Comparison of ENCODE assay signal across 9 mouse cellular contexts in the genomic region with DNA sequence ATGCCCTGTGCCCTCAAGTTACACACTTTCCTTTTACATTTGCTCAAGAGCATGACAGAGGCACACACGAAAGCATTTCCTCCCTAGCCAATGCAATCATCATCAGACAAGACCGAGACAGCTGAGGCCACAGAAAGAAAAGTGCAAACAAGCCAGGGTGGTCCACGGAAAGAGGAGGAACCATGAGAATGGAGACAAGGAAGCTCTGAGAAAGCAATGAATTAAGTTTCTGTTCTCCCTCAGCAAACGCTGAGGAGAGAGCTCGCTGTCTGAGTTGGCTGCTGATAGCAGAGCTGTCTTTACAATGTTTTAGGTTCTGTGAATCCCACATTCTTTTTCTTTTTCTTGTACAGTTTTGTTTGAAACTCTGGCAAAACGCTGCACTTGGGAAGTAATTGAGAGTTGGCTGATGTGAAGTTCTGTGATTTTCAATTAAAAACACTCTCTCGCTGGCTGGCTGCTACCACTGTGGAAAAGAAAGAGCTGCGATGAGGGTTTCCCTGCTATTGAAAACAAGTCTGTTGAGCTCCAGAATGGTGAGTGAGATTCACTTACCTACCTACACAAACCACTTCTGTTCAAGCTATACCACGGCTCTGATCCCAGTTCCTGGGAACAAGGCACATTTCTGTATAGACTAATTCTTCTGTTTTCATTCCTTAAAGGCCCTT.
DNase-seq lines count a peak whose midpoint lies in the region; ATAC-seq lines count a peak whose summit lies in the region.
"Had no signal": no experiment of that assay in that cellular context is flagged by ENCODE, and none has a peak within 500 bp of the region (broad histone marks: within the 10 kb centered on the region; RNA-seq: fewer than 3 reads in every experiment).

No protein-coding gene starts in this region.

- no peaks in the 10 kb centered on the region for H3K9me3 ChIP-seq in kidney, embryonic 16.5 days (ENCODE audit: low read length)
- H3K9me3 ChIP-seq in hindbrain, embryonic 10.5 days: no peaks in the 10 kb centered on the region
- H3K9me3 ChIP-seq in midbrain, embryonic 13.5 days: no peaks in the 10 kb centered on the region

- no peak for DNase-seq in kidney, postnatal 4 days
- DNase-seq in embryo, embryonic 10.5 days (ENCODE audit: low spot score): peak; percentile 50
- no peak for DNase-seq in hindbrain, embryonic 10.5 days (ENCODE audit: low spot score)
- no peak for DNase-seq in c-Kit-positive CD71-positive TER-119-positive erythroid progenitor cells, embryonic 14.5 days (ENCODE audit: low spot score)
- DNase-seq in cerebellum, postnatal 25 days: no peak
- DNase-seq in adrenal gland, postnatal 36 days: no peak

- 0 out of 2 replicates have a peak overlapping the region, but pooled peaks have one; percentile 5 for H3K4me2 ChIP-seq in kidney, embryonic 16.5 days (replicated peaks; ENCODE audit: low read depth, low read length)
- no peak overlapping the region for H3K4me2 ChIP-seq in midbrain, embryonic 13.5 days (replicated peaks)

- no peak overlapping the region; the same call in 1 of the 2 replicates for H3K9ac ChIP-seq in kidney, embryonic 16.5 days (replicated peaks; ENCODE audit: low read length)
- H3K9ac ChIP-seq in midbrain, embryonic 13.5 days (replicated peaks): no peak overlapping the region

- peaks cover 30% of the 10 kb centered on the region for H3K4me1 ChIP-seq in kidney, embryonic 16.5 days (ENCODE audit: insufficient read depth, low read length)
- peaks cover 37% of the 10 kb centered on the region for H3K4me1 ChIP-seq in hindbrain, embryonic 10.5 days (replicated peaks)
- peaks cover 21% of the 10 kb centered on the region for H3K4me1 ChIP-seq in midbrain, embryonic 13.5 days (replicated peaks)

- H3K27ac ChIP-seq in kidney, embryonic 16.5 days (ENCODE audit: low read length): peak overlapping the region; percentile 57; the same call in 1 of the 2 replicates
- H3K27ac ChIP-seq in hindbrain, embryonic 10.5 days: peak overlapping the region; percentile 76
- peak overlapping the region; percentile 4; the same call in 1 of the 2 replicates for H3K27ac ChIP-seq in midbrain, embryonic 13.5 days

- H3K36me3 ChIP-seq in kidney, embryonic 16.5 days (ENCODE audit: insufficient read depth, low read length): no peaks in the 10 kb centered on the region
- H3K36me3 ChIP-seq in hindbrain, embryonic 10.5 days: no peaks in the 10 kb centered on the region
- no peaks in the 10 kb centered on the region for H3K36me3 ChIP-seq in midbrain, embryonic 13.5 days

- H3K4me3 ChIP-seq in kidney, embryonic 16.5 days (ENCODE audit: low read length): no peak overlapping the region
- 0 out of 2 replicates have a peak overlapping the region, but pooled peaks have one; percentile 3 for H3K4me3 ChIP-seq in hindbrain, embryonic 10.5 days
- H3K4me3 ChIP-seq in midbrain, embryonic 13.5 days (replicated peaks): no peak overlapping the region
- H3K4me3 ChIP-seq: erythroblast, embryonic 14.5 days had no signal

- no peaks in the 10 kb centered on the region for H3K27me3 ChIP-seq in kidney, embryonic 16.5 days (ENCODE audit: insufficient read depth, low read length)
- no peaks in the 10 kb centered on the region for H3K27me3 ChIP-seq in hindbrain, embryonic 10.5 days (ENCODE audit: insufficient read depth, poor library complexity, severe bottlenecking)
- H3K27me3 ChIP-seq in midbrain, embryonic 13.5 days: no peaks in the 10 kb centered on the region

- WGBS in kidney, embryonic 16.5 days: 39% methylated on average over 9 of the region's 9 CpGs
- WGBS in hindbrain, embryonic 10.5 days: 38% methylated on average over 9 of the region's 9 CpGs
- 47% methylated on average over 9 of the region's 9 CpGs for WGBS in midbrain, embryonic 13.5 days

- ATAC-seq in kidney, embryonic 16.5 days (ENCODE audit: low FRiP score, low TSS enrichment): no peak
- no peak for ATAC-seq in midbrain, embryonic 13.5 days

Comparison
In these comparisons a context has a peak if more than half of its experiments do, and no peak if none do; other contexts are left out.
1. H3K27ac ChIP-seq: peak in every context shown above with its lines; median percentile 76 in hindbrain, embryonic 10.5 days; 57 in kidney, embryonic 16.5 days; 4 in midbrain, embryonic 13.5 days.